Mouse (Mus musculus) skeletal muscle tissue, postnatal 0 days (tissue): Measurements from ENCODE around the gene Pfkl. TPM values are rescaled to one million over a fixed set of nuclear protein-coding genes. Genes with fewer than 3 reads are reported as not detected.

Experiments used
- polyA plus RNA-seq: library from polyadenylated mRNA; unstranded; fragments of >200 nt; fragmentation: Nextera tagmentation; extraction: Ambion mirVana; gene quantifications from 2 replicates; pipeline ENCODE4 v1.2.1, GENCODE M21; 2015

The Pfkl gene
- polyA plus RNA-seq: 13.1 and 19.4 TPM in 2 replicates

DNA sequence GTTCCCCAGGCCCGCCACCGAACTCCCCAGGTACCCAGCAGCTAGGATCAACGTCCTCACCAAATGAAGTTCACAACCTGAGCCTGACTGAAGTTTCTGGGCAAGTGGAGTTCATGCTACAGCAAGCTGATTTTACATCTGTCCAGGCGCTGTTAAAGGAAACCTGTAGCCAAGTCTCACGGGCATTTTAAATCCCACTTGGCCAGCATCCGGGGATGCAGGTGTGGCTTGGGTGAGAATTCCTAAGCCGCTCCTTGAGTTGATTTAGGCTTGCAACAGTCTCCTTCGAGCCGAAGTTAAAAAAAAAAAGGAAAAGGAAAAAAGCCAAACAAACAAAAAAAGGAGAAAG lies at the start of gene Pfkl:
Gene Pfkl, minus strand, starts transcription at position 139 of the 349 bp plus-strand sequence.

DNA sequence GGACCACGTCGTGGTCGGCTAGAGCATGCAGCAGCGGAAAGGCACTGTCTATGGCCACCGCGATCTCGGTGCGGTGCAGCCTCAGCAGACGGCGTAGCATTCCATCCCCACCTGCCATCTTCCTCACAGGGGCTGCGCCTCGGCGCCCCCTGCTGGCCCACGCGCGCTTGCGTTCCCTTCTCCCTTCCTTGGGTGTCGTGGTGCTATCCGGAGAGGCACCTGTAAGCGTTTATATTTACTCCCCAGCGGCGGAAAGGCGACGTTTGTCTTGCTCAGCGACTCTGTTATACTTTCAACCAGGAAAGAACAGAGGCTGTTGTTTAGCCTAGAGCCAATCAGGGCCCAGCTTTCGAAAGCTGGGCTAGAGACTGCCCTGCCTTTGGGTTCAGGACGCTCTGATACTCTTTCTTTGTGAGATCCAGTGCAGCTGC lies 33.5 kb upstream of the Pfkl start, which contains the start of gene Aire:
Gene Aire, minus strand, starts transcription at position 205 of the 431 bp plus-strand sequence.

DNA sequence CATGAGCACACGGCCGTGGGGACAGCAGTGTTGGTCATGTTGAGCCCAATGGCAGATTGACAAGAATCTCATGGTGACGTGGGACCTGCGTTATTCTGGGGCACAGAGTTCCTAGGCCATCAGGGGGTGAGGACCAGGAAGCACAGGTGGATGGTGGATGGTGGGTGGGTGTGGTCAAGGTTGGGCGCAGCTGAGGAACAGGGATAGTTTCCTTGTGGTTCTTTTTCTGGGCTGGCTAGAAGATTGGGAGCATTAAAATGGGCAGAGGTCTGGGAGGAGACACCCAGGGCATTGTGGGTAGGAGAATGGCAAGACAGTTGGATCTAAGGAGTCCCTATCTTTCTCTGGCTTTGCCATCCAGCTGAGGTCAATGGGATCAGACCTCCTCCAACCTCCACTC lies 31.8 kb upstream of the Pfkl start, which contains the start of gene Dnmt3l:
Gene Dnmt3l, plus strand, starts transcription at position 301 of the 400 bp plus-strand sequence.

DNA sequence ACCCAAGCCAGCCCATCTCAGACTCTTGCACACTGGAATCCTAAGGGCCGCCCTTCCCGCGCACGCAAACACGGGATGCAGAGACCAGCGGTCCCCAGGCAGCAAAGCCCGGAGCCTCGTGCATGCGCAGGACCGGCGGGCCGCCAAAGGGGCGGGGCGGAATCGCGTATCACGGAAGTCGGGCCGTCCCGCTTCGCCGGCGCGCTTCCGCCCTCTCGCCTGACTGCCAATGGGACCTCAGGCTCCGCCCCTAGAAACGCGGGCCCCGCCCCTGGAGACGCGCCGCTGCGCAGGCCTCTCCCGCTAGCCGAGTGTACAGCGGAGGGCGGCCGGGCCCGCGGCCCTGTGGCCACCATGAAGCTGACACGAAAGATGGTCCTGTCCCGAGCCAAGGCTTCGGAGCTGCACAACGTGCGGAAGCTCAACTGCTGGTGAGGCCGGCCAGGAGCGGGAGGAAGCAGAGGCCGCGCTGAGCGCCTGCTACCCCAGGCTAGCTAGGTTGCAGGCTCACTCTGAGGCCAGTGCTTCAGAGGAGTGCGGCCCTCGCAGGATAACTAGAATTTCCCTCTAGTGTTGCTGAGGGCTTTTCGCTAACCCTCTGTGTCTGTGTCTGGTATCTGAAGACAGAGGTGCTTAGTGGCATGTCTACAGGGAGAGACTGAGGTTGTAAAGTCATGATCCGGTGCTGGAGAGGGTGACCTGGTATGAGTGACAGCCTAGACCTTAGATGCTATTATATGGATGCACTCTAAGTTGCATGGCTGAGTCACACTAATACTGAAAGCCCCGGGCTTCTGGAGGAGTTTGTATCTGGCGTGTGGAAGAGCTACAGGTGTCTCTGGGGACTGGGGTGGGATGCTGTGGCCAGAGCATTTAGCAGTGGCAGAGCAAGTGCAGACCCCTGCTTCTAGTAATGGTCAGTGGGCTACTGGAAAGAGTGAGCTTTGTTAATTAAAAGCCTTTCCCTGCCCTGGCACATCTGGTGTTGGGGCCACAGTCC lies 31.2 kb downstream of the Pfkl start, which contains the start of gene 1810043G02Rik:
Gene 1810043G02Rik, plus strand, starts transcription at position 174 of the 1,000 bp plus-strand sequence.

DNA sequence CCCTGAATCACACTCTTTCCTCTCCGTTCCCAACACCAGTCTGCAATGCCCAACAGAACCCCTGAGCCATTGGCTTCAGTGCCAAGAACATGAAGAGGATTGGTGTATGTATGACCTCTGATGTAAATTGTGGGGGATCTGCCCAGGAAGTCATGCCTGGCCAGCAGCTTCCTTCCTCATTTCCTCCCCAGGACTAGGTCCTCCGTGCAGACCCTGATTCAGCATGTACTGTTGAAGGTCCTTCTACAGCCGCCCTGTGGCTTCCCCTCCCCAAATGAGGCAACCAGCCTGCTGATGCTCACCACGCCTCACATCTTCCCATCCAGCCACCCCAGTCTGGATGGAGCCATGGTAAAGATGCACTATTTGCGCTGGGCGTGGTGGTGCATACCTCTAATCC lies 39.4 kb downstream of the Pfkl start, which contains the start of gene Trpm2:
Gene Trpm2, minus strand, starts transcription at position 83 of the 400 bp plus-strand sequence.

Other genes with a start within 250 kb of the Pfkl start
- not detected in 2 replicates for gene Gm3238, start 238.8 kb downstream of the Pfkl start, polyA plus RNA-seq
- gene Gm7138, start 233.1 kb downstream of the Pfkl start, polyA plus RNA-seq: not detected in 2 replicates
- not detected in 2 replicates for gene Gm3250, start 227.5 kb downstream of the Pfkl start, polyA plus RNA-seq
- gene Gm7137, start 221.9 kb downstream of the Pfkl start, polyA plus RNA-seq: not detected in 2 replicates
- not detected in 2 replicates for gene Gm9639, start 215.0 kb downstream of the Pfkl start, polyA plus RNA-seq
- gene Gm19668, start 210.9 kb downstream of the Pfkl start, polyA plus RNA-seq: not detected in 2 replicates
- gene Gm9507, start 198.2 kb downstream of the Pfkl start, polyA plus RNA-seq: not detected in 2 replicates
- not detected in 2 replicates for gene Gm2696, start 195.4 kb downstream of the Pfkl start, polyA plus RNA-seq
- not detected in 2 replicates for gene Krtap10-4, start 183.0 kb downstream of the Pfkl start, polyA plus RNA-seq
- gene Krtap10-10, start 174.1 kb downstream of the Pfkl start, polyA plus RNA-seq: not detected in 2 replicates
- gene Gm36176, start 163.3 kb downstream of the Pfkl start, polyA plus RNA-seq: not detected in 2 replicates
- not detected in 2 replicates for gene Gm10318, start 157.2 kb downstream of the Pfkl start, polyA plus RNA-seq
- gene Gm3285, start 148.1 kb downstream of the Pfkl start, polyA plus RNA-seq: not detected in 2 replicates
- 0.61 and 0.74 TPM in 2 replicates for gene Lrrc3, start 107.5 kb downstream of the Pfkl start, polyA plus RNA-seq
- gene Trpm2, start 39.5 kb downstream of the Pfkl start, polyA plus RNA-seq: 0.33 and 0.35 TPM in 2 replicates
- 12.9 and 13.1 TPM in 2 replicates for gene 1810043G02Rik, start 31.6 kb downstream of the Pfkl start, polyA plus RNA-seq
- gene Dnmt3l, start 31.9 kb upstream of the Pfkl start, polyA plus RNA-seq: 0.09 and 0.40 TPM in 2 replicates
- gene Aire, start 33.5 kb upstream of the Pfkl start, polyA plus RNA-seq: not detected in 2 replicates
- 2.6 and 2.9 TPM in 2 replicates for gene Icosl, start 59.2 kb upstream of the Pfkl start, polyA plus RNA-seq
- 57.2 and 59.8 TPM in 2 replicates for gene D10Jhu81e, start 159.7 kb upstream of the Pfkl start, polyA plus RNA-seq
- 6.9 TPM in 2 replicates for gene Pwp2, start 175.1 kb upstream of the Pfkl start, polyA plus RNA-seq
- gene Trappc10, start 234.6 kb upstream of the Pfkl start, polyA plus RNA-seq: 13.8 and 15.5 TPM in 2 replicates